Mouse (Mus musculus) hindbrain, postnatal 0 days (tissue): ENCODE results near the gene Amy2a3. TPM values are rescaled to one million over a fixed set of nuclear protein-coding genes. Genes with fewer than 3 reads are reported as not detected.
"Not testable (repeated sequence)": the region's sequence is repeated elsewhere in the genome, so short reads cannot be mapped to it uniquely, and the experiment has no call there.

ENCODE experiments used
- ATAC-seq: fragments of 200-750 bp; cut with Nextera tagmentation; 2 replicates; pipeline ENCODE4 v1.8.0; 2017; ENCODE audit warnings: mild to moderate bottlenecking, moderate TSS enrichment, moderate library complexity
- DNase-seq: peaks from one replicate; pipeline ENCODE4 v3.0.0-alpha.2; 2015; ENCODE audit warnings: low spot score
- H3K27ac ChIP-seq: fragments of 300-500 bp; sonication (generic); 2 replicates; pipeline ENCODE4 v1.5.1; 2014; ENCODE audit warnings: mild to moderate bottlenecking
- H3K27me3 ChIP-seq: fragments of 300-500 bp; sonication (generic); 2 replicates; pipeline ENCODE4 v1.6.1; 2014; ENCODE audit warnings: low read length, mixed read lengths; ENCODE audit not compliant: insufficient read depth
- H3K36me3 ChIP-seq: fragments of 300-500 bp; sonication (generic); 2 replicates; pipeline ENCODE4 v1.6.1; 2014; ENCODE audit warnings: low read length, mixed read lengths; ENCODE audit not compliant: insufficient read depth
- H3K4me1 ChIP-seq: fragments of 300-500 bp; sonication (generic); 2 replicates; pipeline ENCODE4 v1.6.1; 2014; ENCODE audit warnings: antibody characterized with exemption, low read length, mixed read lengths; ENCODE audit not compliant: insufficient read depth
- H3K4me2 ChIP-seq: fragments of 300-500 bp; sonication (generic); 2 replicates; pipeline ENCODE4 v1.6.1; 2014; ENCODE audit warnings: low read depth, mild to moderate bottlenecking, low read length, moderate library complexity, mixed read lengths
- H3K4me3 ChIP-seq: fragments of 300-500 bp; sonication (generic); 2 replicates; pipeline ENCODE4 v1.5.1; 2014; ENCODE audit warnings: low read length
- H3K9ac ChIP-seq: fragments of 300-500 bp; sonication (generic); replicated peaks from 2 replicates; pipeline ENCODE4 v1.6.1; 2014; ENCODE audit warnings: mild to moderate bottlenecking, low read length, moderate library complexity, mixed read lengths
- H3K9me3 ChIP-seq: fragments of 300-500 bp; sonication (generic); 2 replicates; pipeline ENCODE4 v1.6.1; 2016; ENCODE audit warnings: low read length, mixed read lengths
- WGBS: fragments of 180-500 bp; shearing (Covaris S2); extraction: QIAGEN DNeasy Blood & Tissue Kit; methylation state at CpG from one replicate; pipeline ENCODE4 v1.1.7; 2014; 5-methylcytosine and 5-hydroxymethylcytosine counted together
- polyA plus RNA-seq: library from polyadenylated mRNA; unstranded; fragments of >200 nt; fragmentation: Nextera tagmentation; extraction: Ambion mirVana; gene quantifications from 2 replicates; pipeline ENCODE4 v1.2.1, GENCODE M21; 2015
- total RNA-seq: library from RNA; depleted of rRNA; stranded (reverse); fragments of >200 nt; gene quantifications from 2 replicates; pipeline ENCODE4 v1.2.3, GENCODE M21; 2014; rRNA removed

Gene Amy2a3
- total RNA-seq (0.07 TPM in 1 of 2 replicates, not detected in the other), polyA plus RNA-seq (not detected in 2 replicates)

DNA sequence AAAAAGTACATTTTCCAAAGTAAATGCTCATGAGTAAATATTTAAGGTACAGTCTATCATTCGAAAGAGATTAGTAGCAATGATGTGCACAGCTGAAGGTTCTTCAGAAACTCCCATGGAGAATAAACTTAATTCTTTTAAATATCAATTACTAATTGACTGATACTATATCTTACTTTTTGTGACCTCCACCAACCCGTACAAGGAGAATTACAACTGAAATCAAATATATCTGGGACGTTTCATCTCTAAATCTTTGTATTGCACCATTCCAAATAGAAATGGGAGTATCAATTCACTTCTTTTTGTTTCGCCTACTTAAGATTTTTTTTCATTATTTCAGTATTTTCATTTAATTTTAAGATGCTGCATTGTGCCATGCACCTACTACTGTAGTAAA lies at the start of gene Amy2a3:
TSS of gene Amy2a3 (minus strand) at position 101 of the 400 bp plus-strand sequence.
- WGBS = no CpG with 5 or more reads among the region's 4 CpGs
- not testable (repeated sequence) for H3K9ac ChIP-seq, DNase-seq, H3K4me2 ChIP-seq, H3K27me3 ChIP-seq, H3K27ac ChIP-seq, H3K4me3 ChIP-seq, H3K36me3 ChIP-seq, H3K4me1 ChIP-seq, H3K9me3 ChIP-seq, ATAC-seq

DNA sequence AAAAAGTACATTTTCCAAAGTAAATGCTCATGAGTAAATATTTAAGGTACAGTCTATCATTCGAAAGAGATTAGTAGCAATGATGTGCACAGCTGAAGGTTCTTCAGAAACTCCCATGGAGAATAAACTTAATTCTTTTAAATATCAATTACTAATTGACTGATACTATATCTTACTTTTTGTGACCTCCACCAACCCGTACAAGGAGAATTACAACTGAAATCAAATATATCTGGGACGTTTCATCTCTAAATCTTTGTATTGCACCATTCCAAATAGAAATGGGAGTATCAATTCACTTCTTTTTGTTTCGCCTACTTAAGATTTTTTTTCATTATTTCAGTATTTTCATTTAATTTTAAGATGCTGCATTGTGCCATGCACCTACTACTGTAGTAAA lies 32.7 kb upstream of the Amy2a3 start, which contains the start of gene Amy2a2:
TSS of gene Amy2a2 (minus strand) at position 101 of the 400 bp plus-strand sequence.
- not testable (repeated sequence) for H3K4me1 ChIP-seq, H3K9me3 ChIP-seq, DNase-seq, H3K4me3 ChIP-seq, H3K9ac ChIP-seq, H3K27ac ChIP-seq, H3K4me2 ChIP-seq, H3K36me3 ChIP-seq, H3K27me3 ChIP-seq, ATAC-seq
- WGBS = no CpG with 5 or more reads among the region's 4 CpGs

DNA sequence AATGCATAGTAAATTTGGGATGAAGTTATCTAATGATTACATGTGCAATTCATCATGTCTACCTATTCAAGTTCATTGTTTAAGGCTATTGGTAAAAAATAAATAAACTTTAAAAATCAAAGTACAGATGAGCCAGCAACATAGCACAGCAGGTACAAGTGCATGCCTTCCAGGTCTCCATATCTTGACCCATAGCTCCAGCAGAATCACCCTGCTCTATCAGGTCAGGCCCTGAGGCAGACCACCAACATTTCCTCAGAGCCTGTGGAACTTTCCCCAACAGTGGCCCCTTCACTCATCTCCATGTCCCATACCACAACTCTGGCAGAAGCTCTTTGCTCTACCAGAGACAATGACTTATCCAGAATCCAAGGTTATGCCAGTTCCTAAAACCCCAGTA lies 21.6 kb upstream of the Amy2a3 start:
- ATAC-seq, H3K4me1 ChIP-seq, H3K4me2 ChIP-seq, H3K36me3 ChIP-seq, H3K27ac ChIP-seq, H3K9me3 ChIP-seq, H3K27me3 ChIP-seq, DNase-seq, H3K4me3 ChIP-seq, H3K9ac ChIP-seq: not testable (repeated sequence)

DNA sequence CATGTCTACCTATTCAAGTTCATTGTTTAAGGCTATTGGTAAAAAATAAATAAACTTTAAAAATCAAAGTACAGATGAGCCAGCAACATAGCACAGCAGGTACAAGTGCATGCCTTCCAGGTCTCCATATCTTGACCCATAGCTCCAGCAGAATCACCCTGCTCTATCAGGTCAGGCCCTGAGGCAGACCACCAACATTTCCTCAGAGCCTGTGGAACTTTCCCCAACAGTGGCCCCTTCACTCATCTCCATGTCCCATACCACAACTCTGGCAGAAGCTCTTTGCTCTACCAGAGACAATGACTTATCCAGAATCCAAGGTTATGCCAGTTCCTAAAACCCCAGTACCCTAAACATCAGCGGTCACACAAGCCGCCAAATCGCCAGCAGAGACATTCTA lies 10.9 kb downstream of the Amy2a3 start:
- H3K4me3 ChIP-seq, H3K27ac ChIP-seq, DNase-seq, H3K9me3 ChIP-seq, H3K36me3 ChIP-seq, H3K4me2 ChIP-seq, H3K9ac ChIP-seq, ATAC-seq, H3K4me1 ChIP-seq, H3K27me3 ChIP-seq: not testable (repeated sequence)
- no CpG with 5 or more reads among the region's 3 CpGs for WGBS

DNA sequence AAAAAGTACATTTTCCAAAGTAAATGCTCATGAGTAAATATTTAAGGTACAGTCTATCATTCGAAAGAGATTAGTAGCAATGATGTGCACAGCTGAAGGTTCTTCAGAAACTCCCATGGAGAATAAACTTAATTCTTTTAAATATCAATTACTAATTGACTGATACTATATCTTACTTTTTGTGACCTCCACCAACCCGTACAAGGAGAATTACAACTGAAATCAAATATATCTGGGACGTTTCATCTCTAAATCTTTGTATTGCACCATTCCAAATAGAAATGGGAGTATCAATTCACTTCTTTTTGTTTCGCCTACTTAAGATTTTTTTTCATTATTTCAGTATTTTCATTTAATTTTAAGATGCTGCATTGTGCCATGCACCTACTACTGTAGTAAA lies 32.5 kb downstream of the Amy2a3 start, which contains the start of gene Amy2a4:
TSS of gene Amy2a4 (minus strand) at position 101 of the 400 bp plus-strand sequence.
- H3K27me3 ChIP-seq, DNase-seq, H3K4me3 ChIP-seq, ATAC-seq, H3K9me3 ChIP-seq, H3K4me1 ChIP-seq, H3K9ac ChIP-seq, H3K36me3 ChIP-seq, H3K27ac ChIP-seq, H3K4me2 ChIP-seq: not testable (repeated sequence)
- WGBS = no CpG with 5 or more reads among the region's 4 CpGs

DNA sequence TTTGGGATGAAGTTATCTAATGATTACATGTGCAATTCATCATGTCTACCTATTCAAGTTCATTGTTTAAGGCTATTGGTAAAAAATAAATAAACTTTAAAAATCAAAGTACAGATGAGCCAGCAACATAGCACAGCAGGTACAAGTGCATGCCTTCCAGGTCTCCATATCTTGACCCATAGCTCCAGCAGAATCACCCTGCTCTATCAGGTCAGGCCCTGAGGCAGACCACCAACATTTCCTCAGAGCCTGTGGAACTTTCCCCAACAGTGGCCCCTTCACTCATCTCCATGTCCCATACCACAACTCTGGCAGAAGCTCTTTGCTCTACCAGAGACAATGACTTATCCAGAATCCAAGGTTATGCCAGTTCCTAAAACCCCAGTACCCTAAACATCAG lies 43.6 kb downstream of the Amy2a3 start:
- not testable (repeated sequence) for H3K27me3 ChIP-seq, H3K9me3 ChIP-seq, H3K4me3 ChIP-seq, H3K36me3 ChIP-seq, H3K4me2 ChIP-seq, DNase-seq, H3K4me1 ChIP-seq, H3K9ac ChIP-seq, ATAC-seq, H3K27ac ChIP-seq

DNA sequence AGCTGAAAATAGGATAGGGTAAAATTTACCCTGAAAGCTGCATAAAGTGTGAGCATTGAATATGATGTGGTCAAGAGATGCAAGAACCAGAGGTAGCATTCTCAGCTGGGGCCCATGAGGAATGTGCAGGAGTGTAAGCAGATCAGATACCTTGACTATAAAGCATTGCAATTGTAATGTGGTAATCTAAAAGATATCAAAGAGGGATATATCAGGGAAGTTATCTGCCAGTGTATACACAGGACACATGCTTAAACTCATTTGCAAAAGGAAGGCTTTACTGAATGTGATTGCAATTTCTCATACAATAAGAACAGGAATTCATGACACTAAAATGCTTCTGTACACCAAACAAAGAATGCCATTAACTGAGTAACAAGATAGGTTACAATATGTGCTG lies 44.3 kb downstream of the Amy2a3 start:
- not testable (repeated sequence) for ATAC-seq, H3K9me3 ChIP-seq, DNase-seq, H3K9ac ChIP-seq, H3K4me1 ChIP-seq, H3K27me3 ChIP-seq, H3K4me3 ChIP-seq, H3K36me3 ChIP-seq, H3K27ac ChIP-seq, H3K4me2 ChIP-seq

Other genes starting within 250 kb of the Amy2a3 start
- gene Amy2a5, start 65.2 kb downstream of the Amy2a3 start, total RNA-seq = not detected in 2 replicates
- gene Amy2a5, start 65.2 kb downstream of the Amy2a3 start, polyA plus RNA-seq = not detected in 2 replicates
- gene Amy2a4, start 32.6 kb downstream of the Amy2a3 start, total RNA-seq = 0.07 TPM in 1 of 2 replicates, not detected in the other
- not detected in 2 replicates for gene Amy2a4, start 32.6 kb downstream of the Amy2a3 start, polyA plus RNA-seq
- 0.07 TPM in 1 of 2 replicates, not detected in the other for gene Amy2a2, start 32.6 kb upstream of the Amy2a3 start, total RNA-seq
- gene Amy2a2, start 32.6 kb upstream of the Amy2a3 start, polyA plus RNA-seq = not detected in 2 replicates
- not detected in 2 replicates for gene Amy2a1, start 208.4 kb upstream of the Amy2a3 start, total RNA-seq
- not detected in 2 replicates for gene Amy2a1, start 208.4 kb upstream of the Amy2a3 start, polyA plus RNA-seq